In genomic region chr4:84633991-84634390, GRCm38 (mm10) we compare ENCODE assay signal across 17 mouse cellular contexts. TPM values are rescaled to one million over a fixed set of nuclear protein-coding genes. Genes with fewer than 3 reads are reported as not detected.
DNase-seq lines count a peak whose midpoint lies in the region; ATAC-seq and TF ChIP-seq lines count a peak whose summit lies in the region.
"Had no signal": no experiment of that assay in that cellular context is flagged by ENCODE, and none has a peak within 500 bp of the region (broad histone marks: within the 10 kb centered on the region; RNA-seq: fewer than 3 reads in every experiment).

No protein-coding gene starts in this region.

- no peak overlapping the region for H3K4me3 ChIP-seq in forebrain, embryonic 10.5 days
- no peak overlapping the region for H3K4me3 ChIP-seq in forebrain, embryonic 16.5 days (replicated peaks; ENCODE audit: low read length)
- H3K4me3 ChIP-seq in intestine, embryonic 15.5 days (replicated peaks): no peak overlapping the region
- no peak overlapping the region for H3K4me3 ChIP-seq in myocyte
- no peak overlapping the region for H3K4me3 ChIP-seq in kidney, embryonic 14.5 days (ENCODE audit: low read length)
- no peak overlapping the region for H3K4me3 ChIP-seq in kidney, adult 2 months (ENCODE audit: insufficient read depth, low read depth, low read length)
- H3K4me3 ChIP-seq: forebrain, embryonic 13.5 days; liver, embryonic 13.5 days had no signal

- no peak for TF ChIP-seq POLR2A in myocyte (IDR thresholded peaks at IDR 0.05; ENCODE audit: insufficient read length, low read depth)
- TF ChIP-seq POLR2A in kidney, adult 2 months (IDR thresholded peaks at IDR 0.05; ENCODE audit: low read depth, low read length): no peak

- 82% methylated on average over 1 of the region's 1 CpGs for WGBS in forebrain, embryonic 10.5 days
- WGBS in forebrain, embryonic 16.5 days: 100% methylated on average over 1 of the region's 1 CpGs
- 71% methylated on average over 1 of the region's 1 CpGs for WGBS in intestine, embryonic 15.5 days
- WGBS in kidney, embryonic 14.5 days: 91% methylated on average over 1 of the region's 1 CpGs
- 97% methylated on average over 1 of the region's 1 CpGs for WGBS in kidney, adult 2 months

- ATAC-seq in forebrain, embryonic 16.5 days: no peak
- no peak for ATAC-seq in intestine, embryonic 15.5 days
- ATAC-seq in kidney, embryonic 14.5 days (ENCODE audit: low FRiP score, low TSS enrichment): no peak
- ATAC-seq: hindbrain, embryonic 16.5 days had no signal

- H3K4me2 ChIP-seq in forebrain, embryonic 16.5 days (ENCODE audit: low read length): no peak overlapping the region
- no peak overlapping the region for H3K4me2 ChIP-seq in intestine, embryonic 15.5 days (replicated peaks)
- peak overlapping the region; percentile 55 for H3K4me2 ChIP-seq in myocyte (ENCODE audit: low read depth)
- H3K4me2 ChIP-seq in kidney, embryonic 14.5 days (replicated peaks; ENCODE audit: low read depth, low read length): no peak overlapping the region
- H3K4me2 ChIP-seq: forebrain, embryonic 13.5 days; liver, embryonic 13.5 days had no signal

- H3K27ac ChIP-seq in forebrain, embryonic 10.5 days: peak overlapping the region; percentile 0; the same call in 1 of the 2 replicates
- H3K27ac ChIP-seq in forebrain, embryonic 16.5 days (ENCODE audit: low read length): no peak overlapping the region
- H3K27ac ChIP-seq in intestine, embryonic 15.5 days: peak overlapping the region; percentile 24; the same call in 1 of the 2 replicates
- H3K27ac ChIP-seq in kidney, embryonic 14.5 days (ENCODE audit: low read depth, low read length): no peak overlapping the region
- no peak overlapping the region for H3K27ac ChIP-seq in kidney, adult 2 months (ENCODE audit: insufficient read depth, low read depth, low read length)
- H3K27ac ChIP-seq: forebrain, embryonic 13.5 days; liver, embryonic 13.5 days had no signal

- peaks cover 58% of the 10 kb centered on the region for H3K27me3 ChIP-seq in forebrain, embryonic 10.5 days (ENCODE audit: poor library complexity, severe bottlenecking)
- no peaks in the 10 kb centered on the region for H3K27me3 ChIP-seq in forebrain, embryonic 16.5 days (replicated peaks; ENCODE audit: control insufficient read depth, insufficient read depth, low read length)
- no peaks in the 10 kb centered on the region for H3K27me3 ChIP-seq in intestine, embryonic 15.5 days (replicated peaks)
- no peaks in the 10 kb centered on the region for H3K27me3 ChIP-seq in myocyte (ENCODE audit: control insufficient read depth, insufficient read depth, insufficient read length)
- H3K27me3 ChIP-seq in kidney, embryonic 14.5 days (ENCODE audit: control insufficient read depth, insufficient read depth, low read length): no peaks in the 10 kb centered on the region
- no peaks in the 10 kb centered on the region for H3K27me3 ChIP-seq in kidney, adult 2 months (replicated peaks; ENCODE audit: control insufficient read depth, insufficient read depth, low read length)
- H3K27me3 ChIP-seq: liver, embryonic 13.5 days had no signal

- H3K36me3 ChIP-seq in forebrain, embryonic 10.5 days (replicated peaks): no peaks in the 10 kb centered on the region
- H3K36me3 ChIP-seq in forebrain, embryonic 16.5 days (ENCODE audit: control insufficient read depth, insufficient read depth): no peaks in the 10 kb centered on the region
- H3K36me3 ChIP-seq in intestine, embryonic 15.5 days: no peaks in the 10 kb centered on the region
- no peaks in the 10 kb centered on the region for H3K36me3 ChIP-seq in myocyte (ENCODE audit: control insufficient read depth, insufficient read depth)
- no peaks in the 10 kb centered on the region for H3K36me3 ChIP-seq in kidney, embryonic 14.5 days (ENCODE audit: control insufficient read depth, insufficient read depth, low read length)
- H3K36me3 ChIP-seq in kidney, adult 2 months (ENCODE audit: control insufficient read depth, insufficient read depth, low read length): no peaks in the 10 kb centered on the region
- H3K36me3 ChIP-seq: liver, embryonic 13.5 days had no signal

- H3K4me1 ChIP-seq in forebrain, embryonic 10.5 days: peaks cover 61% of the 10 kb centered on the region
- H3K4me1 ChIP-seq in forebrain, embryonic 16.5 days (replicated peaks; ENCODE audit: control insufficient read depth, insufficient read depth, low read length): peaks cover 6% of the 10 kb centered on the region
- peaks cover 19% of the 10 kb centered on the region for H3K4me1 ChIP-seq in intestine, embryonic 15.5 days (replicated peaks)
- peaks cover 25% of the 10 kb centered on the region for H3K4me1 ChIP-seq in kidney, embryonic 14.5 days (ENCODE audit: control insufficient read depth, insufficient read depth, low read length)
- H3K4me1 ChIP-seq in kidney, adult 2 months (ENCODE audit: control insufficient read depth, insufficient read depth, low read length): peaks cover 12% of the 10 kb centered on the region
- H3K4me1 ChIP-seq: liver, embryonic 13.5 days had no signal

- H3K9me3 ChIP-seq in forebrain, embryonic 10.5 days: no peaks in the 10 kb centered on the region
- H3K9me3 ChIP-seq in forebrain, embryonic 16.5 days (ENCODE audit: control insufficient read depth, low read length): no peaks in the 10 kb centered on the region
- no peaks in the 10 kb centered on the region for H3K9me3 ChIP-seq in intestine, embryonic 15.5 days
- H3K9me3 ChIP-seq in kidney, embryonic 14.5 days (ENCODE audit: control insufficient read depth, low read length): no peaks in the 10 kb centered on the region
- H3K9me3 ChIP-seq: forebrain, embryonic 13.5 days; liver, embryonic 13.5 days had no signal

- TF ChIP-seq CTCF in kidney, adult 2 months (conservative IDR thresholded peaks at IDR 0.05; ENCODE audit: insufficient read depth, insufficient read length, low read depth, low read length): no peak

- H3K9ac ChIP-seq in forebrain, embryonic 16.5 days (replicated peaks; ENCODE audit: low read depth, low read length): no peak overlapping the region
- H3K9ac ChIP-seq in intestine, embryonic 15.5 days: no peak overlapping the region
- H3K9ac ChIP-seq in kidney, embryonic 14.5 days (ENCODE audit: low read depth, low read length): no peak overlapping the region
- H3K9ac ChIP-seq: forebrain, embryonic 13.5 days; liver, embryonic 13.5 days had no signal

- no peak for DNase-seq in forebrain, embryonic 10.5 days (ENCODE audit: extremely low spot score, low spot score)
- DNase-seq in embryo, embryonic 11 days: peak; percentile 37
- no peak for DNase-seq in kidney, postnatal 10 days
- DNase-seq in kidney, adult 2 months: no peak
- DNase-seq: adrenal gland, postnatal 14 days; cerebellum, postnatal 36 days; gastrocnemius, postnatal 25 days; kidney, postnatal 25 days; layer of hippocampus, postnatal 36 days; liver, embryonic 13.5 days; thymus, postnatal 4 days had no signal

- H3ac ChIP-seq in myocyte (ENCODE audit: control insufficient read depth, insufficient read length): no peak overlapping the region

- peaks cover 73% of the 10 kb centered on the region for H3K79me2 ChIP-seq in myocyte (ENCODE audit: control insufficient read depth, insufficient read depth)

TF ChIP-seq in myocyte, 11 proteins besides CTCF, POLR2A, EP300 and RAD21:
- TF ChIP-seq USF1 (IDR thresholded peaks at IDR 0.05; ENCODE audit: low read depth) (no peak), MYOD1 (IDR thresholded peaks at IDR 0.05; ENCODE audit: control insufficient read depth in 1 of 3, insufficient read length in 2 of 3, low read depth in 2 of 3) (no peak), POLR2AphosphoS2 (IDR thresholded peaks at IDR 0.05; ENCODE audit: insufficient read length, low read depth) (no peak), REST (IDR thresholded peaks at IDR 0.05; ENCODE audit: insufficient read depth, insufficient read length) (no peak), CEBPB (IDR thresholded peaks at IDR 0.05; ENCODE audit: insufficient read depth, poor library complexity, severe bottlenecking) (no peak), TCF12 (IDR thresholded peaks at IDR 0.05; ENCODE audit: insufficient read depth, poor library complexity, severe bottlenecking) (no peak), MAX (IDR thresholded peaks at IDR 0.05; ENCODE audit: low read depth) (no peak), MYOG (IDR thresholded peaks at IDR 0.05; ENCODE audit: control insufficient read depth in 1 of 3, insufficient read depth in 1 of 3, insufficient read length in 2 of 3, low read depth in 2 of 3) (no peak), E2F4 (IDR thresholded peaks at IDR 0.05; ENCODE audit: insufficient read depth) (no peak), TCF3 (IDR thresholded peaks at IDR 0.05; ENCODE audit: insufficient read length, low read depth) (no peak), SRF (IDR thresholded peaks at IDR 0.05; ENCODE audit: control insufficient read depth, insufficient read length, low read depth) (no peak)
TF ChIP-seq in myocyte: peak in this region for 0.

RNA-seq across cellular contexts. Expression of gene Bnc2, which starts 41.1 kb away (rescaled TPM):
- polyA plus RNA-seq in forebrain, embryonic 10.5 days (2016; fragmentation: Nextera tagmentation; extraction: Ambion mirVana): 4.2 and 4.7 TPM in 2 replicates
- polyA plus RNA-seq in forebrain, embryonic 16.5 days (2015; fragmentation: Nextera tagmentation; extraction: Ambion mirVana): 2.5 and 3.8 TPM in 2 replicates
- 16.3 and 18.0 TPM in 2 replicates for polyA plus RNA-seq in intestine, embryonic 15.5 days (2015; fragmentation: Nextera tagmentation; extraction: Ambion mirVana)
- polyA plus RNA-seq in myocyte (2012; fragmentation: generic; extraction: Trizol): 6.4 TPM
- 12.2 and 14.0 TPM in 2 replicates for polyA plus RNA-seq in kidney, embryonic 14.5 days (2014; fragmentation: Nextera tagmentation; extraction: Ambion mirVana)
- polyA plus RNA-seq in kidney, adult 2 months (2012; rRNA removed): 20.1 and 27.5 TPM in 2 replicates

Comparison
In these comparisons a context has a peak if more than half of its experiments do, and no peak if none do; other contexts are left out.
1. H3K27ac ChIP-seq: peak in forebrain, embryonic 10.5 days (single experiment) and intestine, embryonic 15.5 days (single experiment); none in forebrain, embryonic 16.5 days (single experiment), kidney, embryonic 14.5 days (single experiment) and kidney, adult 2 months (single experiment).